Mouse (Mus musculus) left cerebral cortex, adult 11 months (tissue): ENCODE results near the gene Clec11a.

Experiments used
- DNase-seq: peaks from one replicate; pipeline ENCODE4 v3.0.0; 2022; ENCODE audit warnings: low spot score

Gene Clec11a

GRCm38 (mm10) chr7:44277250-44277622 is 29.5 kb downstream of the Clec11a start:
- peak; percentile 56 for DNase-seq

- no peak for DNase-seq
Measured at GRCm38 (mm10) chr7:44276461-44277249, 30.0 kb downstream of the Clec11a start.

GRCm38 (mm10) chr7:44275546-44275945 is 31.2 kb downstream of the Clec11a start:
- no peak for DNase-seq

GRCm38 (mm10) chr7:44274096-44274495 is 32.6 kb downstream of the Clec11a start:
- DNase-seq, result no peak

GRCm38 (mm10) chr7:44273446-44273845 is 33.3 kb downstream of the Clec11a start:
- no peak for DNase-seq

- DNase-seq, result no peak
Measured at GRCm38 (mm10) chr7:44272546-44272945, 34.2 kb downstream of the Clec11a start.

- DNase-seq, result no peak
Measured at GRCm38 (mm10) chr7:44271309-44271708, 35.4 kb downstream of the Clec11a start.

- DNase-seq, result no peak
Measured at GRCm38 (mm10) chr7:44269397-44269796, 37.3 kb downstream of the Clec11a start.

GRCm38 (mm10) chr7:44268117-44268516 is 38.6 kb downstream of the Clec11a start:
- no peak for DNase-seq

- DNase-seq, result peak; percentile 88
Measured at GRCm38 (mm10) chr7:44262791-44263643, 43.7 kb downstream of the Clec11a start.

- no peak for DNase-seq
Measured at GRCm38 (mm10) chr7:44261147-44261546, 45.6 kb downstream of the Clec11a start, which contains the start of gene Gm15517. Gm15517 (plus strand) TSS chr7:44261447.

- no peak for DNase-seq
Measured at GRCm38 (mm10) chr7:44260410-44260809, 46.3 kb downstream of the Clec11a start.

- DNase-seq, result no peak
Measured at GRCm38 (mm10) chr7:44257278-44257677, 49.4 kb downstream of the Clec11a start, which contains the start of gene Acp4. Acp4 (minus strand) TSS chr7:44257378.

GRCm38 (mm10) chr7:44254930-44255329 is 51.8 kb downstream of the Clec11a start:
- no peak for DNase-seq

- no peak for DNase-seq
Measured at GRCm38 (mm10) chr7:44253023-44253616, 53.6 kb downstream of the Clec11a start.
